Comparison of ENCODE assay signal across 12 mouse cellular contexts in genomic region chr6:121122739-121123241, GRCm38 (mm10). TPM values are rescaled to one million over a fixed set of nuclear protein-coding genes. Genes with fewer than 3 reads are reported as not detected.
DNase-seq lines count a peak whose midpoint lies in the region; TF ChIP-seq lines count a peak whose summit lies in the region.
"Had no signal": no experiment of that assay in that cellular context is flagged by ENCODE, and none has a peak within 500 bp of the region (broad histone marks: within the 10 kb centered on the region; RNA-seq: fewer than 3 reads in every experiment).

No protein-coding gene starts in this region.

- WGBS in lung, adult 2 months, result 63% methylated on average over 5 of the region's 5 CpGs

- TF ChIP-seq POLR2A in lung, adult 2 months (IDR thresholded peaks at IDR 0.05; ENCODE audit: borderline replicate concordance, extremely low read depth, low read depth, low read length), result no peak

- peak; percentile 88 for DNase-seq in 3T3-L1 (ENCODE audit: low read depth, low spot score)
- peak; percentile 82 to 95 for DNase-seq in adrenal gland, adult (ENCODE audit: inconsistent age in 2 of 2, low spot score in 1 of 2)
- DNase-seq in cerebellum, postnatal 10 days, result peak; percentile 53 to 64
- DNase-seq in lung, adult 2 months, result peak; percentile 30
- DNase-seq in ovary, adult 18-20 months (ENCODE audit: low spot score), result no peak
- DNase-seq in c-Kit-positive CD71-positive TER-119-positive erythroid progenitor cells, embryonic 14.5 days (ENCODE audit: low spot score), result no peak
- no peak for DNase-seq in heart, postnatal 36 days
- DNase-seq: left cerebral cortex, postnatal 4 days; thymus, adult 2 months had no signal

- intact Hi-C loops in heart, postnatal 36 days (cut with DNase I), result no loop called here

- no peak for TF ChIP-seq CTCF in lung, adult 2 months (IDR thresholded peaks at IDR 0.05; ENCODE audit: insufficient read depth, low read length)

- H3K4me1 ChIP-seq in lung, adult 2 months (ENCODE audit: control insufficient read depth, insufficient read depth, low read length), result no peaks in the 10 kb centered on the region

- no peak overlapping the region for H3K4me3 ChIP-seq in lung, adult 2 months (replicated peaks; ENCODE audit: extremely low read depth, low read depth, low read length)
- H3K4me3 ChIP-seq: forebrain, embryonic 12.5 days; heart, embryonic 12.5 days; midbrain, embryonic 13.5 days had no signal

RNA-seq across cellular contexts. Expression of gene Mical3, which starts 8.0 kb away (rescaled TPM):
- polyA plus RNA-seq in lung, adult 2 months (2012; rRNA removed), result 17.8 and 24.3 TPM in 2 replicates
- 100 to 1,000 TPM; 119 to 136 TPM for total RNA-seq in heart, postnatal 36 days (2021)

Comparison
In these comparisons a context has a peak if more than half of its experiments do, and no peak if none do; other contexts are left out.
1. DNase-seq: peak in 3T3-L1 (single experiment), adrenal gland, adult (2 of 2), cerebellum, postnatal 10 days (2 of 2) and lung, adult 2 months (single experiment); none in ovary, adult 18-20 months (single experiment), c-Kit-positive CD71-positive TER-119-positive erythroid progenitor cells, embryonic 14.5 days (single experiment) and heart, postnatal 36 days (0 of 2).